ENCODE assay signal across 8 mouse cellular contexts in the genomic region with DNA sequence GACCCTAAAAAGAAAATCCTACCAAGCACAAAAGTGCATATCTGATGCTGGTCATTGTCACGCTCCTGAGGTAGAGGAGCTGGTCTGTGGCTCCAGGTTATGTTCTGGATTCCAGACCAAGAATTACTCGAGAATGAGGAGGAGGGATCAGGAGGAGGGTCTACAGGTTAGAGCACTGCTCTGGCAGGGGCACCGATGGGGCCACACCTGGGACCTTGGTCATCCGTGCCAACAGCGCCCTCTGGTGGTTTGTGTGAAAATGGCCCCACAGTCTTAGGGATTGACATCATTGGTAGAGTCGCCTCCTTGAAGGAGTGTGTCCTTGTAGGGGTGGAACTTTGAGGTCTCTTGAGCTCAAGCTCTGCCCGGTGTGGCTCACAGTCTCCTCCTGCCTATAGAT. TPM values are rescaled to one million over a fixed set of nuclear protein-coding genes. Genes with fewer than 3 reads are reported as not detected.
DNase-seq lines count a peak whose midpoint lies in the region; TF ChIP-seq lines count a peak whose summit lies in the region.
"Had no signal": no experiment of that assay in that cellular context is flagged by ENCODE, and none has a peak within 500 bp of the region (broad histone marks: within the 10 kb centered on the region; RNA-seq: fewer than 3 reads in every experiment).

No protein-coding gene starts in this region.

- TF ChIP-seq CTCF in C2C12 (IDR thresholded peaks at IDR 0.05; ENCODE audit: control insufficient read depth, insufficient read depth, insufficient read length): peak; percentile 77
- TF ChIP-seq CTCF in ES-Bruce4 (IDR thresholded peaks at IDR 0.05; ENCODE audit: low read depth, low read length): peak; percentile 79

- H3K36me3 ChIP-seq in C2C12 (ENCODE audit: control insufficient read depth, insufficient read depth) (no peaks in the 10 kb centered on the region), ES-Bruce4 (ENCODE audit: control insufficient read depth, insufficient read depth, low read length, poor library complexity, severe bottlenecking) (no peaks in the 10 kb centered on the region)

- H3K27me3 ChIP-seq in C2C12 (ENCODE audit: control insufficient read depth, insufficient read depth, insufficient read length): peaks cover 12% of the 10 kb centered on the region
- no peaks in the 10 kb centered on the region for H3K27me3 ChIP-seq in ES-Bruce4 (ENCODE audit: control insufficient read depth, insufficient read depth, low read length, poor library complexity, severe bottlenecking)

- H3ac ChIP-seq in C2C12 (ENCODE audit: control insufficient read depth, insufficient read length, low read depth): no peak overlapping the region

- no peaks in the 10 kb centered on the region for H3K79me3 ChIP-seq in C2C12 (ENCODE audit: low read depth)

- no peak overlapping the region for H3K27ac ChIP-seq in ES-Bruce4 (ENCODE audit: insufficient read depth, low read length)

- H3K9ac ChIP-seq in ES-Bruce4 (ENCODE audit: low read depth, poor library complexity, severe bottlenecking): no peak overlapping the region

- no peak for TF ChIP-seq POLR2A in ES-Bruce4 (IDR thresholded peaks at IDR 0.05; ENCODE audit: insufficient read depth, low read length)

- no peak overlapping the region for H3K4me3 ChIP-seq in C2C12 (ENCODE audit: insufficient read depth, poor library complexity, severe bottlenecking)
- no peak overlapping the region for H3K4me3 ChIP-seq in ES-Bruce4 (ENCODE audit: low read depth, low read length)

- H3K79me2 ChIP-seq in C2C12 (ENCODE audit: control insufficient read depth, insufficient read depth): no peaks in the 10 kb centered on the region

- DNase-seq in cerebellum, adult 18-20 months: peak; percentile 70 to 79
- peak; percentile 43 to 50 for DNase-seq in frontal cortex, postnatal 36 days (ENCODE audit: low spot score in 2 of 2)
- peak; percentile 81 for DNase-seq in kidney, postnatal 10 days
- peak; percentile 85 for DNase-seq in lung, postnatal 36 days
- DNase-seq in spleen, postnatal 14 days (ENCODE audit: low spot score in 2 of 2): peak; percentile 55 to 79

- H3K9me3 ChIP-seq in ES-Bruce4 (replicated peaks; ENCODE audit: control insufficient read depth, insufficient read depth, low read length, poor library complexity, severe bottlenecking): no peaks in the 10 kb centered on the region

- no peak for TF ChIP-seq EP300 in ES-Bruce4 (IDR thresholded peaks at IDR 0.05; ENCODE audit: insufficient read depth, low read depth, low read length)

- H3K4me1 ChIP-seq in ES-Bruce4 (ENCODE audit: control insufficient read depth, insufficient read depth, low read length): peaks cover 2% of the 10 kb centered on the region

TF ChIP-seq in C2C12, 6 proteins besides CTCF, POLR2A, EP300 and RAD21:
- TF ChIP-seq MYOG (IDR thresholded peaks at IDR 0.05; ENCODE audit: control insufficient read depth, extremely low read depth, insufficient read length) (no peak), MAX (IDR thresholded peaks at IDR 0.05) (no peak), USF1 (IDR thresholded peaks at IDR 0.05; ENCODE audit: low read depth) (no peak), FOSL1 (IDR thresholded peaks at IDR 0.05; ENCODE audit: insufficient read depth, low read length, poor library complexity, severe bottlenecking) (no peak), CEBPB (IDR thresholded peaks at IDR 0.05; ENCODE audit: low read depth) (no peak), MYOD1 (IDR thresholded peaks at IDR 0.05; ENCODE audit: control insufficient read depth, insufficient read length, low read depth) (no peak)

RNA-seq across cellular contexts. Expression of a gene that starts 12.7 kb away (rescaled TPM):
- polyA plus RNA-seq in C2C12 (2012; fragmentation: generic; extraction: Trizol) (0.26 TPM), ES-Bruce4 (2011; ENCODE audit: insufficient read depth, insufficient read length, low read depth, missing spikeins) (0.88 and 0.91 TPM in 2 replicates)

RNA-seq across cellular contexts. Expression of a gene that starts 15.0 kb away (rescaled TPM):
- polyA plus RNA-seq in C2C12 (2012; fragmentation: generic; extraction: Trizol) (0.19 TPM), ES-Bruce4 (2011; ENCODE audit: insufficient read depth, insufficient read length, low read depth, missing spikeins) (11.2 and 11.6 TPM in 2 replicates)

RNA-seq across cellular contexts. Expression of a gene that starts 16.1 kb away (rescaled TPM):
- polyA plus RNA-seq in C2C12 (2012; fragmentation: generic; extraction: Trizol) (0.18 TPM), ES-Bruce4 (2011; ENCODE audit: insufficient read depth, insufficient read length, low read depth, missing spikeins) (not detected in 2 replicates)

RNA-seq across cellular contexts. Expression of a gene that starts 34.3 kb away (rescaled TPM):
- polyA plus RNA-seq in C2C12 (2012; fragmentation: generic; extraction: Trizol) (0.07 TPM), ES-Bruce4 (2011; ENCODE audit: insufficient read depth, insufficient read length, low read depth, missing spikeins) (not detected in 2 replicates)
- polyA plus RNA-seq: stomach, embryonic 14.5 days had no signal

RNA-seq across cellular contexts. Expression of a gene that starts 34.8 kb away (rescaled TPM):
- polyA plus RNA-seq in C2C12 (2012; fragmentation: generic; extraction: Trizol) (0.98 TPM), ES-Bruce4 (2011; ENCODE audit: insufficient read depth, insufficient read length, low read depth, missing spikeins) (1.1 and 1.2 TPM in 2 replicates)

Comparison
In these comparisons a context has a peak if more than half of its experiments do, and no peak if none do; other contexts are left out.
1. RNA of a gene that starts 15.0 kb away (polyA plus RNA-seq): 11.2 to 11.6 TPM in ES-Bruce4; 0.19 TPM in C2C12 (single experiment); every median in the first group is over 10 times any median in the second.
2. Peak in every context shown above with its lines, with median percentiles within 50 percentile points of each other: DNase-seq.